Mouse (Mus musculus) E14TG2a.4 (cell line): ENCODE results near the gene Kcnk12.

Experiments used
- CTCF ChIP-seq: conservative IDR thresholded peaks from 2 replicates; pipeline ENCODE4 v1.5.1; 2014; ENCODE audit warnings: low read length
- NANOG ChIP-seq: IDR thresholded peaks from 2 replicates; pipeline ENCODE4 v1.6.1; 2014; ENCODE audit warnings: borderline replicate concordance, low read length, mixed read lengths
- POU5F1 ChIP-seq: IDR thresholded peaks from 2 replicates; pipeline ENCODE4 v1.6.1; 2014; ENCODE audit warnings: low read length, borderline replicate concordance

GRCm38 (mm10) chr17:87794801-87795200 is 3.0 kb downstream of the Kcnk12 start:
- TF ChIP-seq CTCF (no peak), NANOG (no peak), POU5F1 (no peak)
